Mouse (Mus musculus): ENCODE data around the gene Sema3g. TPM values are rescaled to one million over a fixed set of nuclear protein-coding genes. Genes with fewer than 3 reads are reported as not detected.

The Sema3g gene
- polyA plus RNA-seq, 1 experiment from 2014 or later, result 3.8 TPM

DNA sequence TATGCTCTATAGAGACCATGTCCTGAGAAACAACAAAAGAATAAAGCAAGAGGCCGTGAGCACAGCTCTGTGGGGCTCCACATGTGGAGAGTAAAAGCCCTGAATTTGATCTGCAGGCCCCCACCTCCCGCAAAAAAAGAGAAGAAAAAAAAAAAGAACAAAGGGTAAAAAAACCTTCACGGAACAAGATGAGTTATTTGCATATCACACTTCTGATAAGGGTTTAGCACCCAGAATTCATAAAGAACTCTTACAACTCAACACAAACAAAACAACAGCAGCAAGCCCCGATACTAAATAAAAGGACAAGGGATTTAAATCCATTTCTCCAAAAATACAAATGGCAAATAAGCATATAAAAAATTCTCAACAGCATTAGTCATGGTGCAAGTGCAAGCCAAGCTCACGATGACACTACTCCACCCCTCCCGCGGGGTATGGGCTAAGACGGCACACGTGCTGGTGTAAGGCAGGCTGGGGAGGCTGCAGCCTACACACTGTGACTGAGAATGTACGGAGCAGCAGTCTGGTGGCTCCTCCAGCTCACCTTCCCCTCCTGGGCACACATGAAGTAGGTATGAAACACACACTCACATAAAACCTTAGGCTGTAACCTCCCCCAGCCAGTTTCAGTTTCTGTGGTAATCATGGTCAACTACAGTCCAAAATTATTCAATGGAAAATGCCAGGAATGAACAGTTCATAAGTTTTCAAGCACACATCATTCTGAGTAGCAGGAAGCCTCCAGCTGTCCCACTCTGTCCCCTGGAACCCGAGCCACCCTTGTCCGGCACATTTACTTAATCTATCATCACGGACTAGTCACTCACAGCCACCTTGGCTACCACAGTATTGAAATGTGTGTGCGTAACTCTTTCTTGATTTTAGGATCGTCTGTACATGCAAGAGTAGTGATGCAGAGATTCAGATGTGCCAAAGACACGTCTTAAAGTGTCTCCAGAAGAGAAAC lies 19.8 kb upstream of the Sema3g start:
- Histone ChIP-seq H3K27ac (no peak overlapping the region), H3K4me2 (no peak overlapping the region), H3K4me1 (peaks cover 10% of the 10 kb centered on the region), H3K36me3 (peaks cover 96% of the 10 kb centered on the region), H3K27me3 (no peaks in the 10 kb centered on the region), H3K4me3 (replicated peaks) (no peak overlapping the region), H3K9ac (no peak overlapping the region), H3K9me3 (replicated peaks) (no peaks in the 10 kb centered on the region)
- WGBS, result 67% methylated on average over 16 of the region's 16 CpGs
- ATAC-seq (replicated peaks; ENCODE audit: low FRiP score), result no peak

DNA sequence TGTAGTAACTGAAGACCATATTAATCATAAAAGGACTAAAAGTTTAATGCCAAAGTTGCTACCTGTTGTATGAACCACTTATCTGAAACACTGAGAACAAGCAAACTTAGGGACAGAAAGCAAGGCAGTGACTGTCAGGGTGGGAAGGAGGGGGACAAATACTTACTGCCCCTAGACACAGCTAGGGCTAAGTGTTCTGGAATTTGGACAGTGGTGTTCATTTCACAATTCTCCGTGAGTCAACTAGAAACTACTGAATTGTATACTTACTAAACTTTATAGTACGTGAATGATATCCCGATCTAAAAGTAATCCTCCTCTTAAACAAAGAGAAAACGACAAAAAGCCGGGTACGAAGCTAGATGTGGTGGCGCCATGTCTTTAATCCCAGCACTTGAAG lies 18.1 kb upstream of the Sema3g start:
- H3K9me3 ChIP-seq (replicated peaks), result no peaks in the 10 kb centered on the region
- peaks cover 19% of the 10 kb centered on the region for H3K4me1 ChIP-seq
- no peak overlapping the region for H3K27ac ChIP-seq
- WGBS, result 94% methylated on average over 7 of the region's 7 CpGs
- no peak overlapping the region for H3K9ac ChIP-seq
- H3K36me3 ChIP-seq, result peaks cover 95% of the 10 kb centered on the region
- no peak for ATAC-seq (replicated peaks; ENCODE audit: low FRiP score)
- no peak overlapping the region for H3K4me2 ChIP-seq
- H3K4me3 ChIP-seq (replicated peaks), result no peak overlapping the region
- no peaks in the 10 kb centered on the region for H3K27me3 ChIP-seq

DNA sequence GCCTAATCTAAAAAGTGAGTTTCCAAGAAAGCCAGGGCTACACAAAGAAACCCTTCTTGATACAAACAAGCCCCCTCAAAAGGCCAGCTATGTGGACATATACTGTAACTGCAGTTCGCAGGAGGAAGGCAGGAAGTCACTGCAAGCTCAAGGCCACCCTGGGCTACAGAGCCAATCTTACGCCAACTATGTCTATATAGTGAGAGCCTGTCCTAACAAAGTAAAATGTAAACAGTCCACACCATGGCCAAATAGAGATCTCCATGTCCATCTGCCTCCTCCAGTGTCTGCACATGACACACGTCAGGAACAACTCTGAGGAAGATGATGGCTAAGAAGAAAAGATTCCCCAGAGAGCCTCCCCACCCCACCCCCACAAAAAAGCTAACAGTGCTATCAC lies 17.6 kb upstream of the Sema3g start:
- 88% methylated on average over 3 of the region's 3 CpGs for WGBS
- Histone ChIP-seq H3K9me3 (replicated peaks) (no peaks in the 10 kb centered on the region), H3K27ac (no peak overlapping the region), H3K4me3 (replicated peaks) (no peak overlapping the region), H3K4me2 (no peak overlapping the region), H3K4me1 (peaks cover 22% of the 10 kb centered on the region), H3K9ac (no peak overlapping the region), H3K27me3 (no peaks in the 10 kb centered on the region), H3K36me3 (peaks cover 92% of the 10 kb centered on the region)
- ATAC-seq (replicated peaks; ENCODE audit: low FRiP score), result no peak

DNA sequence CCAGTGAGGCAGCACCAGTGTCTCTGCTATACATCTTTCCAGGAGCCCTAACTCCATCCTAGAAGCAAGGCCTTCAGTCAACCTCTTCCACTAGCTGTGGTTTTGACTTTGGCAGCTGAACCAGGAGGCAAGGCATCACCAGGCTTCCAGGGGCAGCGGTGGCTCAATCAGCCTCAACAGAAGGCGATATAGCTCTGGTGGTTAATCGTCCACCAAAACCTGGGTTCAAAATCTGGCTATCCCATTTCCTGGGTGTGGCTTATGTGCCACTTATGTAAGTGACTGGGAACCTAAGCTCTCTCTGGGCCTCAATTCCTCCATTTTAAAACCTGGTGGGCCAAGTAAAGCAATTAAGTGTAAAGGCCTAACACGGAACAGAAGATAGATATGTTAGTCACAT lies 12.8 kb upstream of the Sema3g start:
- no peaks in the 10 kb centered on the region for H3K9me3 ChIP-seq (replicated peaks)
- H3K27ac ChIP-seq, result peak overlapping the region; percentile 92
- peaks cover 26% of the 10 kb centered on the region for H3K4me1 ChIP-seq
- peak overlapping the region; percentile 94 for H3K9ac ChIP-seq
- H3K4me2 ChIP-seq, result peak overlapping the region; percentile 89
- no peak for ATAC-seq (replicated peaks; ENCODE audit: low FRiP score)
- no peaks in the 10 kb centered on the region for H3K27me3 ChIP-seq
- WGBS, result 47% methylated on average over 4 of the region's 4 CpGs
- H3K4me3 ChIP-seq (replicated peaks), result peak overlapping the region; percentile 83
- peaks cover 47% of the 10 kb centered on the region for H3K36me3 ChIP-seq

DNA sequence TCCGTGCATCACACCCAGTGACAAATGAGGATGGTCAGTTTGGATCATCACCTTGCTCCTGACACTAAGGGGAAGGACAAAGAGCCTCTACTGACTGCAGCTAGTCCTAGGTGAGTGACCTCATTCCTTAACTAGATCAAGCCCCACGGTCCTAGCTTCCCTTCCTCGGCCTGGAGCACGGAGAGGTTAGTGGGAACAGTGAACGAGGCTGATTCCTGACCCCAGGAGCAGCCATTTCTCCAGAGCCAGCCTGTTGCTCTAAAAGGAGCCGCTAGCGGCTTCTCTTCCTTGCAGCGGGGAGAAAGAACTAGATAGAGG lies 12.5 kb upstream of the Sema3g start:
- ATAC-seq (replicated peaks; ENCODE audit: low FRiP score), result no peak
- Histone ChIP-seq H3K27ac (peak overlapping the region; percentile 92), H3K36me3 (peaks cover 43% of the 10 kb centered on the region), H3K4me3 (replicated peaks) (peak overlapping the region; percentile 83), H3K27me3 (no peaks in the 10 kb centered on the region), H3K4me2 (peak overlapping the region; percentile 89), H3K9ac (peak overlapping the region; percentile 94), H3K9me3 (replicated peaks) (no peaks in the 10 kb centered on the region), H3K4me1 (peaks cover 26% of the 10 kb centered on the region)
- WGBS, result 13% methylated on average over 8 of the region's 8 CpGs

DNA sequence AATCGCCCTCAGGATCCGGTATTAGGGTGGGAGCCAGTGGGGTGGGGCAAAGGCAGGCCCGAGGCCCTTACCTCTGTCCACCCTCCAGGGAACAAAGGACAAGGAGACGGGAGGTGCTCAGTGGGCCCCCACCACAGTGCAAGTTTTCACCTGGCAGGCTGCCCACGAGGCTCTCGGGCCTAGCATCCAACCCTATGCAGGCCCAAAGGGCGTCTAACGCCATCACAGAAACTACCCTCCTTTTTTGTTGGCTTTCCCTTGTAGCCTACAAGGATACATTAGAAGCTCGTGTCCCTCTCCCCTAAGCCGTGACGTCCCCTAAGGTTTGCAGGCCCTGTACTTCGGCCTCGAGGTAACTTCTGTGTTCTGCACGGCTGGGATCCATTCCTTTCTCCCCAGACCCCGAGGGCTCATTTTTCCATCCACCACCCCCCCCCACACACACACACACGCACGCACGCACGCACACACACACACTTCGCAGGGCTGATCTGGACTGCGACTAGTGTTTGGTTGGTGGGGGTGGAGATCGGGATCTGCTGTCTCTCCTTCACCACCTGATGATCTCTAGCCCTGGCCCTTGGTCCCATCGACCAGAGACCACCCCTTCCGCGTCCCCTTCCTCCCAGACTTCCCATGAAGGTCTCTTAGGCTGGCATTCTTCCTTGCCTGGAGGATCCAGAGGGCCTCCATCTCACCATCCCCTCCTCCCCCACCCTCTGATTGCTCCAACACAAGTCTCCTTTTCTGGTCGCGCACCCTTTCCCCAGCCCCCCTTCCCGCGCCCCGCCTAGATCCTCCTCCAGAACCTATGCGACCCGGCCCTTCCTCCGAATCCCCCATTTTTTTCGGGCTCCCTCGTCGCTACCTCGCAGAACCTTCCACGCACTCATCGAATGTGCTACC lies 11.8 kb upstream of the Sema3g start:
- Histone ChIP-seq H3K4me2 (peak overlapping the region; percentile 89), H3K27ac (peak overlapping the region; percentile 92), H3K9ac (peak overlapping the region; percentile 94), H3K27me3 (no peaks in the 10 kb centered on the region), H3K4me3 (replicated peaks) (peak overlapping the region; percentile 83), H3K4me1 (peaks cover 26% of the 10 kb centered on the region), H3K36me3 (peaks cover 37% of the 10 kb centered on the region), H3K9me3 (replicated peaks) (no peaks in the 10 kb centered on the region)
- peak; percentile 67 for ATAC-seq (replicated peaks; ENCODE audit: low FRiP score)
- under 1% methylated on average over 39 of the region's 39 CpGs for WGBS

DNA sequence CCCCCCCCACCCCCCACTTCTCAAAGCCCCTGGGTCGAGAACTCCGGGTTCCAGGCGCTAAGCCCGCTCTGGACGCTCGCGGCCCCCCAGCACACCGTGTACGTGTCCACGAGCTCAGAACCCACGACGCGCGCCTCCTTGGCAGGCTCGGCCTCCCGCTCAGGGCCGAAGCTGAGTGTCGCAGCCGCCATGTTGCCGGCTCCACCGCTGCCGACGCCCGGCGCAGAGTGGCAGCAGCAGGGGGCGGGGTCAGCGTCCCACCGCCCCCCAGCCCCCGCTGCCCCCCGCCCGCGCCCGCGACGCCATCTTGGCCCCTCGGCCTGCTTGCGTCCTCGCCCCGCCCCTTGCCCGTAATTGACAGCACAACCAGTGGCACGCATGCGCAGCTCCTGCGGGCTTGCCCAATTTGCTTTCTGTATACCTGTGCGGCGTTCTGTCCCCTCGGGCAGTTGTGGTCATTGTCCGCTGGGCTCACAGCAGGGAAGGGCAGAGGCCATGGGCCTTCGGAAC lies 11.1 kb upstream of the Sema3g start:
- Histone ChIP-seq H3K36me3 (peaks cover 30% of the 10 kb centered on the region), H3K27ac (peak overlapping the region; percentile 92), H3K27me3 (no peaks in the 10 kb centered on the region), H3K4me1 (peaks cover 26% of the 10 kb centered on the region), H3K9me3 (replicated peaks) (no peaks in the 10 kb centered on the region), H3K9ac (peak overlapping the region; percentile 94), H3K4me2 (peak overlapping the region; percentile 89), H3K4me3 (replicated peaks) (peak overlapping the region; percentile 83)
- ATAC-seq (replicated peaks; ENCODE audit: low FRiP score), result peak; percentile 84
- WGBS, result under 1% methylated on average over 42 of the region's 48 CpGs

DNA sequence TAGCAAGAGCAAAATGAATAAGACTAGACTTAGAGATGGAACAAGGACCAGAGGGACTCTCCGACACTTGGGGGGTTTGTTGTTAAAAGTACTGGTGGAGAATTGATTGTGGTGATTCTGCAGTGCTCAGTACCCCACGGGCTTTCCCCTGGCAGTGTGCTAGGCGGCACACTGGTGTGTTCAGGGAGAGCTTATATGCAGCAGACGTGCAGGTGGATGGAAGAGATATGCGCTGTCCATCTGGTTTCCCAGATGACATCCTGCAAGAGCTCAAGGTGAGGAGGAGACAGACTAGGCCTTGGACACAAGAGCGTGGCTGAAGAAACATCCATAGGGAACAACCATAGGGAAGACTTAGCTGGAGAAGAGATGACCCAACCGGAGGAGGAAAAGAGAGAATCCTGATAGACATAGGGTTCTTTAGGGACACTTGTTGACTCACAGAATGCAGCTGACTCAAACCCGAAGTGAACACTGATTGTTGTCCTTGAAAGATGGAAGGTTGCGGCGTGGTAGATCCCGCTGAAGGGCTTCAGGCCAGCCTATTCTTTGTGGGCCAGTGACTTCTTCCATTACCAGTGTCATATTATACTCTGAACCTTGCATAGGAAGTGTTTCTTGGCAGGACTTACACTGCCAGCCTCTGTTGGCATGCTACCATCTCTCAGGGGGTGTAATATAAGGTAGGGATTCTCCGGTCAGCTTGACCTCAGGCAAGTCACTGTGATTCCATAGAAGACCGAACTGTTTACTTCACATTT lies 10.4 kb upstream of the Sema3g start:
- Histone ChIP-seq H3K4me2 (peak overlapping the region; percentile 89), H3K36me3 (peaks cover 23% of the 10 kb centered on the region), H3K27ac (peak overlapping the region; percentile 54; the same call in 1 of the 2 replicates), H3K4me3 (replicated peaks) (peak overlapping the region; percentile 83), H3K27me3 (no peaks in the 10 kb centered on the region), H3K9me3 (replicated peaks) (no peaks in the 10 kb centered on the region), H3K9ac (peak overlapping the region; percentile 94), H3K4me1 (peaks cover 26% of the 10 kb centered on the region)
- 84% methylated on average over 13 of the region's 13 CpGs for WGBS
- peak; percentile 13 for ATAC-seq (replicated peaks; ENCODE audit: low FRiP score)

DNA sequence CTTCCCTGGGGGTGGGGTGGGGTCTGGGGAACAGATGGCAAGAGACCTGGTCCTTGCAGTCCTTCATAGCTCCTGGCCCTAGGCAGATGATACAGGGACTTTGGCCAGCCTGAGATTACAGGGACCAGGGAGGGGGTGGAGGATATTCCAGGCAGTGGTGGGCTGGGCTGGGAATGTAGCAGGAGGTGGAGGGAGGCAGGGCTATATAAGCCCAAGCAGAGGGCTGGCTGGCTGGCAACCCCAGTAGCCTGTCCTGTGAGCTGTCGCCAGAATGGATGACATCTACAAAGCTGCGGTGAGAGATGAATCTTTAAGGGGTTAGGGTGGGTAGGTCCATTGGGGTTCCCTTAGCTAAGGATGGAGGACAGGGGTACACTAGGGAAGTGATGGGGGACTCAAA lies 9.6 kb upstream of the Sema3g start, which contains the start of gene Tnnc1:
TSS of gene Tnnc1 (plus strand) at position 229 of the 400 bp plus-strand sequence.
- no peak for ATAC-seq (replicated peaks; ENCODE audit: low FRiP score)
- peak within 1 kb of the TSS; percentile 94; the same call in 1 of the 2 replicates for H3K9ac ChIP-seq
- peaks cover 26% of the 10 kb centered on the region for H3K4me1 ChIP-seq
- H3K9me3 ChIP-seq (replicated peaks), result no peaks in the 10 kb centered on the region
- WGBS, result 77% methylated on average over 2 of the region's 2 CpGs
- no peaks in the 10 kb centered on the region for H3K27me3 ChIP-seq
- H3K4me2 ChIP-seq, result peak within 1 kb of the TSS; percentile 89
- no peak within 1 kb of the TSS for H3K27ac ChIP-seq
- peaks cover 14% of the 10 kb centered on the region for H3K36me3 ChIP-seq
- H3K4me3 ChIP-seq (replicated peaks), result peak within 1 kb of the TSS; percentile 83

DNA sequence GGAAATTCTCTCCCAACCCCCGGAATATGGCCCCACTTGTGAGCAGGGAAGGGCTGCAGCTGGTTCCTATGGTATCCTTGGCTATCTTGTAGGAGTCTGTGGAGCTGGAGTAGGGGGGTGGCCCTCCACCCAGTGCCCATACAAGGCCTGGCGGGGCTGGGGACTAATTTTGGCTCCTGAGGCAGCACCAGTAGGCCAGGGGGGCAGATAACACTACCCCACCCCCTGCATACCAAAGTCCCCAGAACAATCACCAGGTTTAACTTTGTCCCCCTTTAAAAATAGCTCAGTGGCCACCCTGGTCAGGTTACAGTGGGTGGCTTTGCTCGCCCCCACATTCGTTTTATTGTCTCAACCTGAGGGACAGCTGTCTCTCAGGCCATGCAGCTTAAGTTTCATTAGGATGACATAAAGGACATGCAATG lies 8.5 kb upstream of the Sema3g start:
- no peak for ATAC-seq (replicated peaks; ENCODE audit: low FRiP score)
- Histone ChIP-seq H3K9ac (no peak overlapping the region), H3K4me3 (replicated peaks) (no peak overlapping the region), H3K27me3 (no peaks in the 10 kb centered on the region), H3K36me3 (peaks cover 4% of the 10 kb centered on the region), H3K9me3 (replicated peaks) (no peaks in the 10 kb centered on the region), H3K27ac (no peak overlapping the region), H3K4me2 (no peak overlapping the region), H3K4me1 (peaks cover 21% of the 10 kb centered on the region)
- 71% methylated on average over 4 of the region's 4 CpGs for WGBS

DNA sequence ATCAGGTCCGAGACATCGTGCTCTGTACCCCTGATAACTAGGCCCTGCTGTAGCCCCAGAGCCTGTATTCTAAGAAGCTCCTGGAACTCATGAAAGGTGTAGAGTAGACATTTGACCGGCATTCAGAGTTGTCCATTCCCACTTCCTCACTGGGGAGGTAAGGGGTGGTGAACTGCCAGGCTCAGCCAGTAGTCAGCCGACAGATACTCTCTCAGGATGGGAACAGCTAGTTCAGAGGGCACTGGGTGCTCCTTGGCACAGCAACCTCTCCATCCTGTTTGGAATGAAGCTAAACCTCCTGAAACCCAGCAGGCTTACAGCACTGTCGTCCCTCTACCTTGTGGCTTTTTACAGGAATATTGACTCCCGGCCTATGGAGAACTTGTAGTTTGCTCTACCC lies 5.8 kb upstream of the Sema3g start:
- Histone ChIP-seq H3K9me3 (replicated peaks) (no peaks in the 10 kb centered on the region), H3K4me1 (peaks cover 12% of the 10 kb centered on the region)

More for the DNA sequence above, 5.8 kb upstream of the Sema3g start:
- ATAC-seq (replicated peaks; ENCODE audit: low FRiP score), result no peak
- Histone ChIP-seq H3K36me3 (no peaks in the 10 kb centered on the region), H3K4me2 (no peak overlapping the region), H3K27me3 (no peaks in the 10 kb centered on the region), H3K27ac (no peak overlapping the region), H3K4me3 (replicated peaks) (no peak overlapping the region), H3K9ac (no peak overlapping the region)
- 91% methylated on average over 6 of the region's 6 CpGs for WGBS
